Mouse (Mus musculus) embryonic facial prominence, embryonic 13.5 days (tissue): Measurements from ENCODE around the gene Fam126a. TPM values are rescaled to one million over a fixed set of nuclear protein-coding genes. Genes with fewer than 3 reads are reported as not detected.

ENCODE experiments used
- ATAC-seq: fragments of 200-750 bp; cut with Nextera tagmentation; 2 replicates; pipeline ENCODE4 v1.8.0; 2017; ENCODE audit warnings: low read depth; ENCODE audit not compliant: insufficient number of reproducible peaks, insufficient read depth, low FRiP score, low TSS enrichment
- H3K27ac ChIP-seq: fragments of 300-500 bp; sonication (generic); 2 replicates; pipeline ENCODE4 v1.5.1; 2015; ENCODE audit warnings: moderate library complexity, mild to moderate bottlenecking, inconsistent platforms
- H3K27me3 ChIP-seq: fragments of 300-500 bp; sonication (generic); 2 replicates; pipeline ENCODE4 v1.6.1; 2015; ENCODE audit warnings: mild to moderate bottlenecking, inconsistent platforms
- H3K36me3 ChIP-seq: fragments of 300-500 bp; sonication (generic); 2 replicates; pipeline ENCODE4 v1.6.1; 2015; ENCODE audit warnings: mild to moderate bottlenecking, inconsistent platforms
- H3K4me1 ChIP-seq: fragments of 300-500 bp; sonication (generic); 2 replicates; pipeline ENCODE4 v1.6.1; 2015; ENCODE audit warnings: inconsistent platforms
- H3K4me2 ChIP-seq: fragments of 300-500 bp; sonication (generic); 2 replicates; pipeline ENCODE4 v1.6.1; 2015; ENCODE audit warnings: moderate library complexity, mild to moderate bottlenecking, inconsistent platforms
- H3K4me3 ChIP-seq: fragments of 300-500 bp; sonication (generic); 2 replicates; pipeline ENCODE4 v1.5.1; 2015; ENCODE audit warnings: mild to moderate bottlenecking, inconsistent platforms
- H3K9ac ChIP-seq: fragments of 300-500 bp; sonication (generic); 2 replicates; pipeline ENCODE4 v1.6.1; 2015; ENCODE audit warnings: mild to moderate bottlenecking, inconsistent platforms
- H3K9me3 ChIP-seq: fragments of 300-500 bp; sonication (generic); 2 replicates; pipeline ENCODE4 v1.6.1; 2016; ENCODE audit warnings: inconsistent platforms
- WGBS: fragments of 180-500 bp; shearing (Covaris S2); methylation state at CpG from one replicate; pipeline ENCODE4 v1.1.7; 2015; ENCODE audit warnings: mixed read lengths; 5-methylcytosine and 5-hydroxymethylcytosine counted together
- polyA plus RNA-seq: library from polyadenylated mRNA; unstranded; fragments of >200 nt; fragmentation: Nextera tagmentation; extraction: Ambion mirVana; gene quantifications from 2 replicates; pipeline ENCODE4 v1.2.1, GENCODE M21; 2015

The Fam126a gene
- polyA plus RNA-seq, 1 experiment from 2014 or later = 27.1 TPM

DNA sequence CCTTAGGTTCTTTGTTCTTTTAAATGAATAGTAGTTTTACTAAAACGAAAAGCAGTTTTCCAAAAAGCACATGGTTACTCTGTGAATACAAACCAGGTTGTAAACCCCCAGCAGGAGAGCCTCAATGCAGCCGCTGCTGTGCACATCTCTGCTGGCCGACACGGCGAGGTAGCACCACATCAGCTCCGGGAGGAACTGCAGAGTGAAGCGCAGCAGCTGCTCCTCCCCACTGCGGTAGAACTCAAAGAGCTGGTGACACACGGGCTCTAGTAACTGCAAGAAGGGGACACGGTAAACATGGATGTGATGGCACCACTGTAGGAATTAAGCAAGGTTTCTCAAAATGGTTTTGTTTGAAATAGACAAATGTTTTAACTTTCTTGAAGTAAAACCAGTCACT is 42.7 kb downstream of the Fam126a start:
- 75% methylated on average over 10 of the region's 10 CpGs for WGBS
- no peak overlapping the region for H3K9ac ChIP-seq

DNA sequence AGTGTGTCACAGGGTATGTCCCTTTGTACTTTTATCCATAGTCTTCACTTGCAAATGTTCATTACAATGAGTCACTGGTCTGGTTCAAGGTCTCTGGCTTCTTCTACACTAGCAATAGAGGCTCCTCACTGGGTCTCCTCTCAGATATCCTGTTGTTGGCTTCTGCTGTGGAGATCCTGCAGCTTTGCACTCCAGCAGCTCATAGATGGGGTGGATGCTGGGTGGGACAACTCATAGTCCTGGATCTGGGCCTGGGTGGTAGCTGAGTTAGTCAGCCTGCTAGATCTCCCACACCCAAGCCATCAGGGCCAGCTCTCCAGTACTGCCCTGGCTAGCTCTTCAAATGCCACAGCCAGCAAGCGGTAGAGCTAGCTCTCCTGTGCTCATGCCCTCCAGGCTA is 48.4 kb downstream of the Fam126a start:
- no peak overlapping the region for H3K4me2 ChIP-seq
- no peak overlapping the region for H3K9ac ChIP-seq
- peaks cover 37% of the 10 kb centered on the region for H3K36me3 ChIP-seq
- H3K4me3 ChIP-seq = no peak overlapping the region
- H3K27me3 ChIP-seq = no peaks in the 10 kb centered on the region
- 68% methylated on average over 1 of the region's 1 CpGs for WGBS
- no peaks in the 10 kb centered on the region for H3K9me3 ChIP-seq
- no peak overlapping the region for H3K27ac ChIP-seq
- ATAC-seq = no peak
- H3K4me1 ChIP-seq = no peaks in the 10 kb centered on the region

More for the DNA sequence above, 42.7 kb downstream of the Fam126a start:
- H3K4me1 ChIP-seq = peaks cover 6% of the 10 kb centered on the region
- H3K9me3 ChIP-seq = no peaks in the 10 kb centered on the region
- no peak overlapping the region for H3K4me2 ChIP-seq
- H3K4me3 ChIP-seq = no peak overlapping the region
- H3K27ac ChIP-seq = no peak overlapping the region; the same call in 1 of the 2 replicates
- H3K36me3 ChIP-seq = peaks cover 8% of the 10 kb centered on the region
- no peaks in the 10 kb centered on the region for H3K27me3 ChIP-seq
- no peak for ATAC-seq

DNA sequence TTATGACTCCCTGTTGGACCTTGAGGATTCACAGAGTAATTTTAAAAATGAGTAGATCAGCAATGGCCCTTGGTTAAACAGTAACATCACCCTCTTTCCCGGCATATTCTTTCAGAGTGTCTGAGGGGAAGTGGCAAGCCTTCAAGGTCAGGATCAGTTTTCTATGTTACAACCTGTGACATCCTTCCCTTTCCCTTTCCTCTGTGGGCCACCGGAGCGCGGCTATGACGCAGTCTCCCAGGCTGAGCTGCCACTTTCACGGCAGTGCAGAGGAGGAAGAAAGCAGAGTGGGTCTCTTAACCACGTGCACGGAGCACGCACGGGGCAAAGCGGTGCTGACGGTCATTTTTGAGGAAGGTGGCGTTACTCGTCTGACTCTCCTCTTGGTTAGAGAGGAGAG is 52.0 kb downstream of the Fam126a start:
- Histone ChIP-seq H3K4me2 (no peak overlapping the region), H3K27me3 (no peaks in the 10 kb centered on the region), H3K4me1 (no peaks in the 10 kb centered on the region), H3K36me3 (peaks cover 37% of the 10 kb centered on the region), H3K9me3 (no peaks in the 10 kb centered on the region), H3K27ac (no peak overlapping the region), H3K9ac (no peak overlapping the region), H3K4me3 (no peak overlapping the region)
- no peak for ATAC-seq
- 88% methylated on average over 14 of the region's 14 CpGs for WGBS

DNA sequence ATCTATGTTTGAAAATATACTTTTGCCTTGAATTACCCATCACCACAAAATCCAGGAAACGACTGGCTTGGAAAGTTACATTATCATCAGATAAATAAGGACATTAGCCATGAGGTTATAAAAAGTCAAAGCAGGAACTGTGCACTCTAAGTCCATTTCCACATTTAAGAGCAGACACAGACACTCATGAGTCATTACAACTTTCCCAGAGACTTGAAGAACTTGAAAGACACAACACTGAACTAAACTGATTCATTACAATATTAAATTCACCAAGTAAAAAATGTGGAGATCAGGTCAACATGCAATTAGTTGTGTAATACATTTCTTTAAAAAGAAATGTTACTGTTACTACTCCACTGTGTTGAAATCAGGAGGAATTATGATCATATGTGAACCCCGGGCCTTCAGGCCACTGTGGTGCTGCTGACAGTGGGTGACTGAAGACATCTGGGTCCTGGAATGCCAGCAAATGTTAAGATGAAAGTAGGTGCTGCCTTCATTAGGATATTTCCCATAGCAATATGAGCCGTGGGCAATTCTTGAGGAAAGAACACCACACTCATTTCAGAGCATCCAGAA is 55.4 kb downstream of the Fam126a start:
- no peak overlapping the region for H3K4me3 ChIP-seq
- no peaks in the 10 kb centered on the region for H3K9me3 ChIP-seq
- H3K27me3 ChIP-seq = no peaks in the 10 kb centered on the region
- WGBS = 61% methylated on average over 3 of the region's 3 CpGs
- no peak overlapping the region for H3K27ac ChIP-seq
- peaks cover 22% of the 10 kb centered on the region for H3K36me3 ChIP-seq
- H3K9ac ChIP-seq = no peak overlapping the region
- no peak for ATAC-seq
- no peak overlapping the region for H3K4me2 ChIP-seq
- no peaks in the 10 kb centered on the region for H3K4me1 ChIP-seq

DNA sequence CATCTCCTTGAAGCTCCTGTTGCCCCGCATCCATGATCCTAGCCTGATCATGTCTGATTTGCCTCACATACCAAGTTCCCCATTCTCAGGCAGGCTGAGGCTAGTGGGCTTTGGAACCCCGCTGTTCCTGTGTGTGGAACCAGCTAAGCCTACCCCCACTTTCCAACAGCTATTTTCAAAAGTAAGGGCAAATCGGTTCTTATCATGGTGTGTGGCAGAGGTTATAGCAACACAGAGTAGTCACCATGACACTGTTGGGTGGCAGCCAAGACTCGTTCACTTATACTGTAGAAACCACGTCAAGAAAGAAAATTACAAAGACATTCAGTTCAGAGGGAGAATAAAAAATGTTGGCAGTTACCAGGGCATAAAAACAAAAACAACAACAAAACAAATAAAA is 62.8 kb downstream of the Fam126a start:
- H3K4me3 ChIP-seq = no peak overlapping the region
- no peak overlapping the region for H3K9ac ChIP-seq
- H3K9me3 ChIP-seq = no peaks in the 10 kb centered on the region
- H3K27ac ChIP-seq = no peak overlapping the region
- H3K4me1 ChIP-seq = 0 out of 2 replicates have a peak, but pooled peaks cover 3% of the 10 kb centered on the region
- ATAC-seq = no peak
- H3K27me3 ChIP-seq = no peaks in the 10 kb centered on the region
- H3K4me2 ChIP-seq = no peak overlapping the region
- 0 out of 2 replicates have a peak, but pooled peaks cover 3% of the 10 kb centered on the region for H3K36me3 ChIP-seq
- 67% methylated on average over 5 of the region's 5 CpGs for WGBS

DNA sequence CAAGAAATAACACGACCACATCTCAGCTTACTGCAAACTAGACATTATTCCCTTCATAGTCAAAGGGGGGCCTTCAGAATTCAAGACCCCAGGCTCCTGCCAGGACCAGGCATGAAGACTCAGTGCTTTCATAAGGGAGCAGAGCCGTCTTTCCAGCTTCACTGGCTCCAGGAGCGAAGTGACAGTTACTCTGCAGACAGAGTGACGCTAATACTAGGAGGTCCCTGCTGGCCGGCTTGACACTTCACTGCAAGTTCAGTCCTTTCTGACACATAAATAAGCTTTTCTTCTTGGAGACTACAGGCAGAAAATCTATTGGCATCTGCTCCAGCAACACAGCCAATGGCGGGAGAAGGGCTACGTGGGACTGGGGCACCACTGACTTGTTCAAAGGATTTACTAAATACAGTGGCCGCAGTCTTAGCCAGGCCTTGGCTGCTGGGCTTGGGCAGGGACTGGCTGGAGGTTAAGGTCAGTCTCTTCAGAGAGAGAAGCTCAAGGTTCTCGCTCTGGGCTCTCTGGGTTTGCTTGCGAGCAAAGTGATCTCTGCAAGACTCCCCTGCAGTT is 65.8 kb downstream of the Fam126a start:
- H3K4me2 ChIP-seq = no peak overlapping the region

DNA sequence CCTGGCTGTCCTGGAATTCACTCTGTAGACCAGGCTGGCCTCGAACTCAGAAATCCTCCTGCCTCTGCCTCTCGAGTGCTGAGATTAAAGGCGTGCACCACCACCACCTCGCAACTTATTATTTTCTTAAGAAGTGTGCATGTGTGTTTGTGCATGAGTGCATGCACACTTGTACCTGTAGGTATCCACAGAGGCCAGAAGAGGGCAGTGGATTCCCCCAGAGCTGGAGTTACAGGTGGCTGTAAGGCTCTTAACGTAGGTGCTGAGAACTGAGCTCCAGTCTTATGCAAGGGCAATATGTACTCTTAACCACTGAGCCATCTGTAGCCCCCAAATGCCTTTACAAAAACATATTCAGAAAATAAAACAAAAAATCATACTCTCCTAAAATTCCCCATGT is 77.4 kb downstream of the Fam126a start:
- Histone ChIP-seq H3K36me3 (no peaks in the 10 kb centered on the region), H3K27me3 (no peaks in the 10 kb centered on the region), H3K9me3 (no peaks in the 10 kb centered on the region), H3K9ac (no peak overlapping the region), H3K4me1 (no peaks in the 10 kb centered on the region), H3K27ac (no peak overlapping the region), H3K4me2 (no peak overlapping the region), H3K4me3 (no peak overlapping the region)
- no peak for ATAC-seq
- WGBS = 92% methylated on average over 5 of the region's 5 CpGs

More for the DNA sequence above, 65.8 kb downstream of the Fam126a start:
- no peak for ATAC-seq
- WGBS = 79% methylated on average over 10 of the region's 10 CpGs
- Histone ChIP-seq H3K36me3 (0 out of 2 replicates have a peak, but pooled peaks cover 3% of the 10 kb centered on the region), H3K9ac (no peak overlapping the region), H3K4me1 (peaks cover 9% of the 10 kb centered on the region; the same call in 1 of the 2 replicates), H3K27ac (no peak overlapping the region), H3K4me3 (no peak overlapping the region), H3K9me3 (no peaks in the 10 kb centered on the region), H3K27me3 (no peaks in the 10 kb centered on the region)

DNA sequence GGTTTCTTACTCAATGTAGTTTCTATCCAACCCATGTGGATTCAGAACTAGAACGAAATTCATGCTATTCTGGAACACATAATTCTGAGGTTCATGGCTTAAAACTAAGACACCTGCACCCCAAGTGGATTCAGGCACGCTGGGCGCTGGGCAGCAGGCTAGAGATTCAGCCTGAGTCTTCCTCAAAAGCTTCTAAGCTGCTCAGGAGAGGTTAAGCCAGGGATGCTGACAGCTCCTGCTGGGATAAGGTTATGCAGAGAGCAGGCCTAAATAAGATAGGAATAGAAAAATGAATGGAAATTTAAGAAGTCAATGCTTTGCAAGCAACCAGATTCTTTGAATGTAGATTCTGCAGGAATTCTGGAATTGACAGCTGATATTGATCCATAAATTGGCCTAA is 82.4 kb downstream of the Fam126a start:
- 0 out of 2 replicates have a peak, but pooled peaks cover 4% of the 10 kb centered on the region for H3K9me3 ChIP-seq
- H3K4me2 ChIP-seq = no peak overlapping the region
- no peaks in the 10 kb centered on the region for H3K36me3 ChIP-seq
- no peak overlapping the region for H3K9ac ChIP-seq
- no peaks in the 10 kb centered on the region for H3K4me1 ChIP-seq
- H3K27ac ChIP-seq = no peak overlapping the region
- ATAC-seq = no peak
- H3K27me3 ChIP-seq = no peaks in the 10 kb centered on the region
- H3K4me3 ChIP-seq = no peak overlapping the region
- 35% methylated on average over 3 of the region's 3 CpGs for WGBS

DNA sequence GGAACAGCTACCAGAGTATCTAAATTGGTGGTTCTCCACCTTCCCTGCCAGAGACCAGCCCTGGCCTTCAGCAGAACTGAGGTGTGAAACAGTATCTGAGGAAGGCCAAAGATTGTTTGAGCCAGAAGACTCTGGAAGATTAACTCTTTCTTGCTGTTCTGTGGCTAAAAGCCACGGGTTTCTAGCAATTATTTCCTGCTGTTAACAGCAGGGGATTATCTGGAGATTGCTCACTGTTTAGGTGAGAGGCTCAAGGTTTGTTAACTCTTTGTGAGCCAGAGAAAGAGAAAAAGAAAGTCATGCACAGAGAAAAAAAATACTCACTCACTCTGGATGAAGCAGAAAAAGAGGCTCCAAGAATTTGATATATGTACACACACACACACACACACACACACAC is 85.4 kb downstream of the Fam126a start:
- no peaks in the 10 kb centered on the region for H3K36me3 ChIP-seq
- no peak for ATAC-seq
- H3K4me3 ChIP-seq = no peak overlapping the region
- 0 out of 2 replicates have a peak, but pooled peaks cover 4% of the 10 kb centered on the region for H3K9me3 ChIP-seq
- H3K27me3 ChIP-seq = no peaks in the 10 kb centered on the region
- no peak overlapping the region for H3K4me2 ChIP-seq
- WGBS = 3% methylated on average over 1 of the region's 1 CpGs
- no peak overlapping the region for H3K9ac ChIP-seq
- H3K4me1 ChIP-seq = no peaks in the 10 kb centered on the region
- H3K27ac ChIP-seq = no peak overlapping the region

DNA sequence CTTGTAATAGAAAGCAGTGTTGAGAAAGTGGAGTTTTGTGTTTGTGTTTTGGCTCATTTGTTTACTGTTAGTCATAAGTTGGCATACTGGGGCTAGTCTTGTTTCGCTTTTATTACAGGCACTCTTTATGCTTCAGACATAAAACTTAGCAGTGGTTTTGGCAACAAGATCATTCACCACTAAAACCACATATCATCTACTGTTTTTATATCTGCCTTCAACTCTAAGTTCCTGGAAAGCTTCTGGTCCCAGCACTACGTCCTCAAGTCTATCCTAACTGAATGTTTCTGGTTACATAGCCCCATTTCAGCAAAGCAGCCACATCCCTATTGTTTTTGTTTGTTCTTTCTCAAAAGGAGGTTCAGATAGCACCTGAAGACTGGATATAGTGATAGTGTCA is 87.0 kb downstream of the Fam126a start:
- Histone ChIP-seq H3K4me2 (no peak overlapping the region), H3K36me3 (no peaks in the 10 kb centered on the region), H3K27ac (no peak overlapping the region), H3K27me3 (no peaks in the 10 kb centered on the region), H3K9ac (no peak overlapping the region), H3K4me1 (no peaks in the 10 kb centered on the region), H3K4me3 (no peak overlapping the region), H3K9me3 (0 out of 2 replicates have a peak, but pooled peaks cover 4% of the 10 kb centered on the region)
- ATAC-seq = no peak
- 79% methylated on average over 2 of the region's 2 CpGs for WGBS

DNA sequence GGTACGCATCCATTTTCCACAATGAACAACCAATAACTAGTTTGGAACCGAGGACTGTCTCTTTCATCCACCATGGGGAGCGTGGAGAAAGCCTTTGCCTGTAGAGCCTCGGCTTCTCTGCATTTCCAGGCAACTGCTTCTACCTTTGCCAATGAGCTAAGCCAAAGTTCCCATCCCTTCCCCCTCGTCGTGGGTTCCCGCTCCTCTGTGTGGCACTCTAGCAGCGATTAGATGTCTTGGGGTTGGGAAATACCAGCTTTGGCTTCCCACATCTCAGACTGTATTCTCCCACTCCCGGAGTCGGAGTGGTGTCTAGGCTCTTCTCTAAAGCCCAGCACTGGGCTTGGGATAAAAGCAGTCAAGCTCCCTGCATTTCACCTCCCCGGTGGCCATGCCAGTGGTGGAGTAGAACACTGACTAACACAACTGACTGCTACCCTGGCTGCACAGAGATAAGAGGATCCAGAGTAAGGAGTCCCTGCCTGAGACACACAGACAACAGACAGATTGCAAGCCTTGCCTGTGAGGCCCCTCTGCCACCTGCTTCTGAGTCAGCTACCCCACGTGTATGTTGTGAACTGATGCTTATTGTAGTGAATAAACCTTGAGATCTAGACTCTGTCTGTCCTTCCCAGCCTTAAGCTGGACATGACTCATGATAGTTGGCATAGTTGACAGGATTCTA is 106.9 kb downstream of the Fam126a start:
- Histone ChIP-seq H3K4me3 (no peak overlapping the region), H3K27me3 (no peaks in the 10 kb centered on the region), H3K27ac (no peak overlapping the region), H3K4me1 (no peaks in the 10 kb centered on the region), H3K36me3 (no peaks in the 10 kb centered on the region), H3K4me2 (no peak overlapping the region), H3K9me3 (no peaks in the 10 kb centered on the region), H3K9ac (no peak overlapping the region)
- 84% methylated on average over 12 of the region's 12 CpGs for WGBS
- no peak for ATAC-seq
